Mouse (Mus musculus): ENCODE results near the gene Sult4a1.

DNA sequence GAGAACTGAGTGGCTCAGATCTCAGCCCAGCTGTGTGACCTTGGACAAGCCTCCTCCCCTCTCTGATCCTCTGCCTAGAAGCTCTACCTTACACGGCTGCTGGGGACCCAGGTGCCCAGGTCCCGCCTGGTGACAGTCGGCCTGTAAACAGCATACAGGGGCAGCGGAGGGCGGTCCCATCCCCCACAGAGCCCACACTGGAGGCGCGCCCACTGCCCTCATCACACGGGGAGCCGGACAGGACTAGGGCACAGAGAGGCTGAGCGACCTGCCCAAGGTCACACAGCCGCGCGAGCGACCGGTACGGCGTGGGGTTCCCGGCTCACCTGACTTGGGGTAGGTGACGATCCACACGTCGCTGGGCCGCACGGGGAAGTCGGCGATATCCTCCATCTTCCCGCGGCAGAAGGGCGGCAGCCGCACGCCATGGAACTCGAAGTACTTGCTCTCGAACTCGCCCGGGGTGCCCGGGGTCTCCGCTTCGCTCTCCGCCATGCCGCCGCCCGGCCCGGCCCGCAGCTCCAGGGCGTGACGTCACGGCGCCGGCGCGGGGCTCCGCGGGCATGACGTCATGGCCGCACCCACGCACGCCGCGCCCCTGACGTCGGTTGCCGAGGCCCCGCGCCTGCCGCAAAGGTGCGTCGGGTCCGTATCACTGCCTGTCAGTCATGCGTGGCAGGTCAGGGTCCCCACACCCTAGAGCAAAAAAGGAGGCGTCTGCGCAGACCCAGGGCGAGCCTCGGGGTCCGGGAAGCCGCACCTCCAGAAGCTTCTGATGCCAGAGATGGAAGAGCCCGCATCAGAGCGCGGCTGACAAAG, at the start of gene Sult4a1:
- TF ChIP-seq CTCF (IDR thresholded peaks at IDR 0.05): no peak
- no peak for TF ChIP-seq POLR2A (IDR thresholded peaks at IDR 0.05; ENCODE audit: insufficient read depth, low read depth, low read length)

Measured in heart, adult 2 months (tissue).